Mouse (Mus musculus): ENCODE results near the gene Pdzk1. TPM values are rescaled to one million over a fixed set of nuclear protein-coding genes. Genes with fewer than 3 reads are reported as not detected.

Gene Pdzk1
- polyA plus RNA-seq, 1 experiment from 2014 or later, result not detected

GRCm38 (mm10) chr3:96870270-96870669 lies 41.2 kb downstream of the Pdzk1 start:
- H3K4me1 ChIP-seq, result no peaks in the 10 kb centered on the region
- H3K4me2 ChIP-seq (replicated peaks), result no peak overlapping the region
- ATAC-seq (ENCODE audit: low FRiP score, low read depth), result no peak
- H3K27ac ChIP-seq, result no peak overlapping the region
- WGBS, result 98% methylated on average over 2 of the region's 2 CpGs
- peaks cover 70% of the 10 kb centered on the region for H3K36me3 ChIP-seq
- H3K9me3 ChIP-seq, result no peaks in the 10 kb centered on the region
- no peak overlapping the region for H3K9ac ChIP-seq
- H3K4me3 ChIP-seq, result no peak overlapping the region
- no peaks in the 10 kb centered on the region for H3K27me3 ChIP-seq (replicated peaks)

DNA sequence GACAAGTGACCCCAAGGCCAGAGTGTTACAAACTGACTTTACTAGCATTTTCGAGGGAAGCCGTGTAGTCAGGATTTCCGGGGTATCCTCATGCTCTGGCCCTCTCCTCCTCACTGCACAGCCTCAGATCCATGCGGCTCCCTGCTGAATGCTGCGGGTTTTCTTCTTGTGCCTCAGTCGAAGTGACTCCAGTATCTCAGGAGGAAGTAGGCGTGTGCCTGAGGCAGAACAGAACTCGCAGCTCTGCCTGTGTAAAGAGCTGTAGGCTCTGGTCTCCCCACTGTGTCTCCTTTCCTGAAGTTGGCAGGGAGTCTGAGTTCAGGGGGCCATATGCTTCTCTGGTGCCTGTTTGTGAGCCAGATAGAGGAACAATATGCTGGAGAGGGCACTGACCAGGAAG lies 42.0 kb downstream of the Pdzk1 start:
- Histone ChIP-seq H3K4me1 (no peaks in the 10 kb centered on the region), H3K4me3 (no peak overlapping the region), H3K9ac (no peak overlapping the region), H3K27me3 (replicated peaks) (no peaks in the 10 kb centered on the region), H3K36me3 (peaks cover 75% of the 10 kb centered on the region), H3K4me2 (replicated peaks) (no peak overlapping the region), H3K9me3 (no peaks in the 10 kb centered on the region), H3K27ac (no peak overlapping the region)
- WGBS, result 90% methylated on average over 8 of the region's 8 CpGs
- ATAC-seq (ENCODE audit: low FRiP score, low read depth), result no peak

GRCm38 (mm10) chr3:96872501-96872900 lies 43.4 kb downstream of the Pdzk1 start:
- H3K27me3 ChIP-seq (replicated peaks), result no peaks in the 10 kb centered on the region
- H3K4me2 ChIP-seq (replicated peaks), result no peak overlapping the region
- H3K4me1 ChIP-seq, result no peaks in the 10 kb centered on the region
- H3K36me3 ChIP-seq, result peaks cover 75% of the 10 kb centered on the region
- no peak overlapping the region for H3K4me3 ChIP-seq
- no peaks in the 10 kb centered on the region for H3K9me3 ChIP-seq
- WGBS, result 93% methylated on average over 8 of the region's 8 CpGs
- no peak overlapping the region for H3K9ac ChIP-seq
- no peak overlapping the region for H3K27ac ChIP-seq
- no peak for ATAC-seq (ENCODE audit: low FRiP score, low read depth)

DNA sequence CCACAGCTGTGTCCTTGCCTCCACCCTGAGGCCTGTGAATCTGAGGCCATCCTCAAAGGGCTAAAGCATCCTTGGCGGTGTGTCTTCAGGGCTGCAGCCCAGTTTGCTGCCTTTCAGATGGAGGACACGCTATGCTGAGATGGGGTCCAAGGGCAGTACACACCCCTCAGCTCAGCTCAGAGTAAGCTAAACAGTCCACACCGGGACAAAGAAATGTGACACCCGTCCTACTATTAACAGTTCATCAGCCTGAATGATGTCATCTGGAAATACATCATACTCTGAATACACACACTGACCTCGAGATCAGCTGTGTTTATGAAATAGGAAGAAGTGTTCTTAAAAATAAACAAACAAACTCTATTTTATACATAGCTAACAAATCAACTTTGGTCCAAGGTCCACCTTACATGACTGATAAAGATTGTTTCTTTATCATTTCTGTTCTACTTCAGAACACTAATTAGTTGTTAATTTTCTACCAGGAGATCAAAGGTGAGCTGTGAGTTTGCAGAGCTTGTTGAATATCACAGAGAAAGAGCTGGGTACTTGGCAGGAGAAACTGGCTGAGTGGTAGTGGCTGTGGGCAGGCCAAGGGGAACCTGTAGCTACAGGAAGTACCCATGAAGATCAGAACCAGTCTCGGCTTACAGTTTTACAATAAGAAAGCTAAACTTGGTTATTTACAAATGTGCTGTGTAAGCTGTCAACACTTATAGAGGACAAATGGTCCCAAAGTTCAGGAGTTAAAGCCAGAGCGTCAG lies 45.9 kb downstream of the Pdzk1 start:
- WGBS, result 88% methylated on average over 7 of the region's 7 CpGs
- H3K36me3 ChIP-seq, result peaks cover 66% of the 10 kb centered on the region

GRCm38 (mm10) chr3:96879536-96879935 lies 50.5 kb downstream of the Pdzk1 start:
- WGBS, result 90% methylated on average over 9 of the region's 9 CpGs
- Histone ChIP-seq H3K4me2 (replicated peaks) (no peak overlapping the region), H3K9me3 (no peaks in the 10 kb centered on the region), H3K27me3 (replicated peaks) (no peaks in the 10 kb centered on the region), H3K27ac (no peak overlapping the region), H3K36me3 (peaks cover 58% of the 10 kb centered on the region), H3K9ac (no peak overlapping the region), H3K4me1 (no peaks in the 10 kb centered on the region), H3K4me3 (no peak overlapping the region)
- ATAC-seq (ENCODE audit: low FRiP score, low read depth), result no peak

More for the DNA sequence above, 45.9 kb downstream of the Pdzk1 start:
- no peak overlapping the region for H3K27ac ChIP-seq
- H3K9ac ChIP-seq, result no peak overlapping the region
- no peak overlapping the region for H3K4me2 ChIP-seq (replicated peaks)
- H3K27me3 ChIP-seq (replicated peaks), result no peaks in the 10 kb centered on the region
- no peaks in the 10 kb centered on the region for H3K4me1 ChIP-seq
- H3K9me3 ChIP-seq, result no peaks in the 10 kb centered on the region
- no peak for ATAC-seq (ENCODE audit: low FRiP score, low read depth)
- H3K4me3 ChIP-seq, result no peak overlapping the region

GRCm38 (mm10) chr3:96880385-96880784 lies 51.3 kb downstream of the Pdzk1 start:
- ATAC-seq (ENCODE audit: low FRiP score, low read depth), result no peak
- H3K27me3 ChIP-seq (replicated peaks), result no peaks in the 10 kb centered on the region
- WGBS, result 88% methylated on average over 4 of the region's 4 CpGs
- H3K4me2 ChIP-seq (replicated peaks), result no peak overlapping the region
- H3K9me3 ChIP-seq, result no peaks in the 10 kb centered on the region
- no peaks in the 10 kb centered on the region for H3K4me1 ChIP-seq
- peaks cover 53% of the 10 kb centered on the region for H3K36me3 ChIP-seq
- H3K4me3 ChIP-seq, result no peak overlapping the region
- H3K27ac ChIP-seq, result no peak overlapping the region
- no peak overlapping the region for H3K9ac ChIP-seq

DNA sequence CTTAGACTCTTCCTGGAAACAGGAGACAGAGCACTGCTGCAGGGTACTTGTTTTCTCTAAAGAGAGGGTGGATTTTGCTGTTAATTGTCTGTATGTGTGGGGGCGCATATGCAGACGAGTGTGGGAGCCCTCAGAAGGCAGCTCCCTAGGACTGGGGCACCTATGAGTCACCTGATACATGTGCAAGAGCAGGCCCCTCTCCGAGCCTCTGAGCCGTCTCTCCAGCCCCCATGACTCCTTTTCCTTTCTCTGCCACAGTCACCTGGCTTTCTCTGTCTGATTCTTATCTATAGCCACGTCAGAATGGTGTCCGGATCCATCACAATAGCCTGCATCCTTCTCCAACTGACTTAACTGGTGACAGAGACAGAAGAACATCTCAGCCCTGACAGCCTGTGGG lies 52.5 kb downstream of the Pdzk1 start:
- Histone ChIP-seq H3K4me2 (replicated peaks) (no peak overlapping the region), H3K36me3 (peaks cover 54% of the 10 kb centered on the region), H3K27ac (no peak overlapping the region), H3K4me3 (no peak overlapping the region), H3K27me3 (replicated peaks) (no peaks in the 10 kb centered on the region), H3K9me3 (no peaks in the 10 kb centered on the region), H3K9ac (no peak overlapping the region), H3K4me1 (no peaks in the 10 kb centered on the region)
- ATAC-seq (ENCODE audit: low FRiP score, low read depth), result no peak
- 94% methylated on average over 6 of the region's 6 CpGs for WGBS

DNA sequence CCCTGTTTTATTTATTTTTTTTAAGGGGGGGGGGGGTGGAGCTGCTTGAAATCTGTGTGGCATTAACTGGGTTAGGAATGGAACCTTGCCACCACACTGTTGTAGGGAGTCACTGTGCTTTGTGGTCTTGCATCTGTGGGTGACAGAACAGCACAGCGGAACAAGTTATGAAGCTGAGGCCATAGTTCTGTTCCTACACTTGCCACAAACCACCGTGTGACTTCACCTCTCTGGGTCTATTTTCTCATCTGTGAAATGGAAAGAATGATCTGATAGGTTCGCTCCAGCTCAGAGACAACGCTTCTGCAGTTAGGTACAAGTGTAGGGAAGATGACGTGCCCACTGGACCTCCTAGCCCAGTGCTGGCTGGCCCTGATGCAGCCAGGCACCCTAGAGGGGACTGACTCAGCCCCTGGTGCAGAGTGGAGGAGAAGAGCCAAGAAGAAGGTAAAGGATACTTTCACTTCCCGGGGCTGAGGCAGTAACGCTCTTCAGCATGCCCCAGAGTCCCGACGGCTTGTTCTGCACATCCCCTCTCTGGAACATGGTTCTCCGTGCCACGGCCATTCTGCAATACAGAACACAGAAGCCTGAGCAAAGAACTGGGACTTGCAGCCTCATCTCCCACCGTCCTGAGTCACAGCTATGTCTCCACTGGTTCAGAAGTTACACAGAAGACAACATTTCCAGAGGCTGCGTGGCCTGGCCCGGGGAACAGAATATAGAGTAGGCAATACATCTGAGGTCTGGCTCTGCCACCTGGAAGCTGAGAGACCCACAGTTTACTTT lies 53.2 kb downstream of the Pdzk1 start:
- WGBS, result 95% methylated on average over 14 of the region's 14 CpGs
- H3K4me3 ChIP-seq, result no peak overlapping the region
- no peaks in the 10 kb centered on the region for H3K9me3 ChIP-seq
- peaks cover 60% of the 10 kb centered on the region for H3K36me3 ChIP-seq
- no peaks in the 10 kb centered on the region for H3K27me3 ChIP-seq (replicated peaks)
- no peak overlapping the region for H3K27ac ChIP-seq
- ATAC-seq (ENCODE audit: low FRiP score, low read depth), result no peak
- H3K4me1 ChIP-seq, result no peaks in the 10 kb centered on the region
- H3K4me2 ChIP-seq (replicated peaks), result no peak overlapping the region
- H3K9ac ChIP-seq, result no peak overlapping the region

DNA sequence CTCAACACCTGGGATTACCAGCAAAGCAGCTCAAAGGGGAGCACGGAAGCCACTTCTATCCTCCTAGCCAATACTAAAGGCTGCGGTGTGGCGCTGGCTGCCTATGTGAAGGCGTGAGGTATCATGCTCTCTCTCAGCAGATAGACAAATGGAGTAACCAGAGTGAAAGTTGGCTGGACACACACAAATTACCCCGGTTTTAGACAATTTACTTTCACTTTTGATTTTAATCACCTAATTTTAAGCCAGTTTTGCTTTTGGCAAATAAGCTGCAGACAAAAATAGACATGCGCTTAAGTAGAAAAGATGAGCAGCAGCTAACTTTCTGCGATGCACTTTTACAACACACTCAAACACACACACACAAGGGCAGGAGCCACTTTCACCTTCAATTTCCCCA lies 54.6 kb downstream of the Pdzk1 start:
- H3K36me3 ChIP-seq, result peaks cover 65% of the 10 kb centered on the region
- no peak for ATAC-seq (ENCODE audit: low FRiP score, low read depth)
- WGBS, result 94% methylated on average over 7 of the region's 7 CpGs

GRCm38 (mm10) chr3:96902336-96902999 lies 73.4 kb downstream of the Pdzk1 start:
- no peak for ATAC-seq (ENCODE audit: low FRiP score, low read depth)
- H3K4me1 ChIP-seq, result peaks cover 7% of the 10 kb centered on the region
- no peak overlapping the region for H3K9ac ChIP-seq
- H3K4me3 ChIP-seq, result no peak overlapping the region
- H3K27me3 ChIP-seq (replicated peaks), result no peaks in the 10 kb centered on the region
- 93% methylated on average over 4 of the region's 4 CpGs for WGBS
- H3K27ac ChIP-seq, result no peak overlapping the region
- H3K36me3 ChIP-seq, result peaks cover 2% of the 10 kb centered on the region
- H3K4me2 ChIP-seq (replicated peaks), result no peak overlapping the region
- H3K9me3 ChIP-seq, result no peaks in the 10 kb centered on the region

More for the DNA sequence above, 54.6 kb downstream of the Pdzk1 start:
- Histone ChIP-seq H3K4me1 (no peaks in the 10 kb centered on the region), H3K9ac (no peak overlapping the region), H3K4me2 (replicated peaks) (no peak overlapping the region), H3K27ac (no peak overlapping the region), H3K27me3 (replicated peaks) (no peaks in the 10 kb centered on the region), H3K9me3 (no peaks in the 10 kb centered on the region), H3K4me3 (no peak overlapping the region)

- no peak for ATAC-seq (ENCODE audit: low FRiP score, low read depth)
- H3K27me3 ChIP-seq (replicated peaks), result no peaks in the 10 kb centered on the region
- peak within 1 kb of the TSS; percentile 95 for H3K4me3 ChIP-seq
- 19% methylated on average over 14 of the region's 14 CpGs for WGBS
- H3K27ac ChIP-seq, result no peak within 1 kb of the TSS
- peaks cover 7% of the 10 kb centered on the region for H3K4me1 ChIP-seq
- H3K36me3 ChIP-seq, result no peaks in the 10 kb centered on the region
- peak within 1 kb of the TSS; percentile 92 for H3K9ac ChIP-seq
- H3K9me3 ChIP-seq, result no peaks in the 10 kb centered on the region
- H3K4me2 ChIP-seq (replicated peaks), result peak within 1 kb of the TSS; percentile 80
Measured at GRCm38 (mm10) chr3:96904393-96904792, 75.3 kb downstream of the Pdzk1 start, which contains the start of gene Gja5. TSS of gene Gja5 (plus strand) at chr3:96904693.

- Histone ChIP-seq H3K4me3 (peak within 1 kb of the TSS; percentile 95), H3K4me1 (peaks cover 7% of the 10 kb centered on the region), H3K36me3 (no peaks in the 10 kb centered on the region), H3K9ac (peak within 1 kb of the TSS; percentile 92), H3K27me3 (replicated peaks) (no peaks in the 10 kb centered on the region), H3K9me3 (no peaks in the 10 kb centered on the region), H3K27ac (no peak within 1 kb of the TSS), H3K4me2 (replicated peaks) (peak within 1 kb of the TSS; percentile 80)
- under 1% methylated on average over 40 of the region's 40 CpGs for WGBS
- ATAC-seq (ENCODE audit: low FRiP score, low read depth), result peak; percentile 98
Measured at GRCm38 (mm10) chr3:96904851-96905541, 75.9 kb downstream of the Pdzk1 start, which contains the start of gene Gpr89. TSS of gene Gpr89 (minus strand) at chr3:96905346.

All from neural tube, embryonic 12.5 days (tissue).